ENCODE assay signal across 1 mouse cellular context in genomic region chr10:79968181-79968580, GRCm38 (mm10).
TF ChIP-seq lines count a peak whose summit lies in the region.

No protein-coding gene starts in this region.

TF ChIP-seq in CH12.LX, 34 proteins besides CTCF, POLR2A, EP300 and RAD21:
- TF ChIP-seq E2F4 (IDR thresholded peaks at IDR 0.05; ENCODE audit: insufficient replicate concordance, low read depth, low read length), result no peak
- no peak for TF ChIP-seq ELF1 (IDR thresholded peaks at IDR 0.05; ENCODE audit: low read depth, low read length)
- TF ChIP-seq MAZ (IDR thresholded peaks at IDR 0.05; ENCODE audit: low read depth, low read length), result no peak
- TF ChIP-seq MXI1 (IDR thresholded peaks at IDR 0.05; ENCODE audit: low read depth, low read length), result no peak
- TF ChIP-seq MAX (IDR thresholded peaks at IDR 0.05; ENCODE audit: low read length), result no peak
- TF ChIP-seq CHD1 (IDR thresholded peaks at IDR 0.05; ENCODE audit: low read depth, low read length), result no peak
- TF ChIP-seq JUN (IDR thresholded peaks at IDR 0.05; ENCODE audit: insufficient read depth, low read depth, low read length), result no peak
- no peak for TF ChIP-seq NELFE (IDR thresholded peaks at IDR 0.05; ENCODE audit: low read depth, low read length)
